Mouse (Mus musculus): ENCODE data around the gene Actl6b.

DNA sequence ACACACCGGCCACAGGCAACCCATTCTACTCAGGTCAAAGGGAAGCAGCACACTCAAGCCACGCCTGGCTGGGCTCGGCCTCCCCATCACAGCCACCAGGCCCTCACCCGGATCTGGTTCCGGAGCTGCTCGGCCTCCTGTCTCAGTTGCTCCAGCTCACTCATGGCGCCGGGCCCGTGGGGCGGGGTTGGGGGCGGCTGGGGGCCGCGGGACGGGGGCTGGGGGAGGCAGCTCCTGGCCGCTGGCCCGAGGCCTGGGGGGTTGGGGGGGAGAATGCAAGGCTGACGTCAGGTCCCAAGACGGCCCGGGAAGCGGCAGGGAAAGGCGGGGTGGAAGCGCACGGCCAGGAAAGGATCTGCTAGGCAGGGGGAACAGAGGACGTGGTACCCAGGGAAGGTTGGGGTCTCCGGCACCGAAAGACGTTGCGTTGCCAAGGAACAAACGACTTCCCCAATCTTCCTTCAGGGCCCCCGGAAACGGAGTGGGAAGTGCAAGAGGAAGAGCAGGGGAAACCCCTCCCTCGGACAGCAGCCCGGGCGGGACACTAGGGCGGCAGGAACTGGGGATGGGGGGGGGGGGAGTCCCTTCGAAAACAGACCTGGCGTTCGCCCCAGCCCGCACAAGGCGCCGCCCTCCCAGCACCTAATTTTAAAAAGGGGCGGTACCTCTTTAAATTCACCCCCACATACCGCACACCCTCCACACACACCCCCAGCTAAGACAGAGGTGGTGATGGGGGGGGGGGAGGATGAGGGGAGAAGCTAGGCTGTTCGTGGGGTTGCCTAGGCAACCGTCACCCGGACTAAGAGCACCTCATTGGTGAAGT lies 22.5 kb upstream of the Actl6b start:
- TF ChIP-seq POLR2A (IDR thresholded peaks at IDR 0.05; ENCODE audit: low read depth, low read length), result no peak
- no peak for TF ChIP-seq CTCF (conservative IDR thresholded peaks at IDR 0.05; ENCODE audit: insufficient read depth, insufficient read length, low read depth, low read length)
